Mouse (Mus musculus) retina, adult 2 months (tissue): ENCODE results near the gene Slc13a1.
"Not testable (repeated sequence)": the region's sequence is repeated elsewhere in the genome, so short reads cannot be mapped to it uniquely, and the experiment has no call there.

Source experiments
- DNase-seq: peaks from one replicate; pipeline ENCODE4 v3.0.0-alpha.2; 2012; ENCODE audit warnings: low read depth, low spot score

Gene Slc13a1

GRCm38 (mm10) chr6:24167734-24168327 lies at the start of gene Slc13a1:
Gene Slc13a1 (minus strand): TSS chr6:24168092.
- no peak for DNase-seq

- no peak for DNase-seq
Measured at GRCm38 (mm10) chr6:24207866-24208265, 40.0 kb upstream of the Slc13a1 start.

- DNase-seq = no peak
Measured at GRCm38 (mm10) chr6:24202226-24202625, 34.3 kb upstream of the Slc13a1 start.

DNA sequence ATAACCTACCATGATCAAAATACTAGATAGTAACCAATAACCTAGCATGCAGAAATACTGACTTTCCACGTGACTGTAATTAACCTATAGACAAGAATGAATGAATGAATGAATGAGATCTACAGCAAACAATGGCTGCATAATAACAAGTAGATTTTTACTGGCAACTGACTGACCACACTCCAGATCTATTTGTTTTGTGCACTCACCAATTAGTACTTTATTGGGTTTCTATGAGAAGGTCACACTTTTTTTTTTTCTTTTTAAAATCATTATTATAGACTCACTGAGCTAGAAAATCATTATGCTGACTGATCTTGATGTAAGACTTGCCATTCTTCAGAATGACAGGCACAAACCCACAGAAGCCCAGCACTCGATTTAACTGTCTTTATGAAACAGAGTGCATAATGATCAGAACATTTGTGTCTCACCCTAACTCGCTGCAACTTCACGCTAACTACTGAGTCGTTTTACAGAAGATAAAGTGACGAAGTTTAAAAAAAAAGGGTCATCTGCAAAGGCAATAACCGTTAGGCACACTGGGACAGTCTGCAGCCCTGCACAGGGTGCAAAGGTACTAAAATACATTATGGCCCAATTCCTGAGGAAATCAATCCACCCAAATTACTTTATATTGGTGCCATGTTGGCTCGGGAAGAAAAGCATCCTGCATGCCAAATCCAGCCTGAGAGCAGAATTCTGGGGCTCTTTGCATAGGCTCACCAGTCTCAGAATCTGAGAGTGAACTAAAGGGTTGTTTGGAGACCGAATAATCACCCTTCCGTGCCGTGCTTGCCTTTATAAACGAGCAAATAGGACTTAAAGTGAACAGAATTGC lies 33.0 kb upstream of the Slc13a1 start:
- no peak for DNase-seq

DNA sequence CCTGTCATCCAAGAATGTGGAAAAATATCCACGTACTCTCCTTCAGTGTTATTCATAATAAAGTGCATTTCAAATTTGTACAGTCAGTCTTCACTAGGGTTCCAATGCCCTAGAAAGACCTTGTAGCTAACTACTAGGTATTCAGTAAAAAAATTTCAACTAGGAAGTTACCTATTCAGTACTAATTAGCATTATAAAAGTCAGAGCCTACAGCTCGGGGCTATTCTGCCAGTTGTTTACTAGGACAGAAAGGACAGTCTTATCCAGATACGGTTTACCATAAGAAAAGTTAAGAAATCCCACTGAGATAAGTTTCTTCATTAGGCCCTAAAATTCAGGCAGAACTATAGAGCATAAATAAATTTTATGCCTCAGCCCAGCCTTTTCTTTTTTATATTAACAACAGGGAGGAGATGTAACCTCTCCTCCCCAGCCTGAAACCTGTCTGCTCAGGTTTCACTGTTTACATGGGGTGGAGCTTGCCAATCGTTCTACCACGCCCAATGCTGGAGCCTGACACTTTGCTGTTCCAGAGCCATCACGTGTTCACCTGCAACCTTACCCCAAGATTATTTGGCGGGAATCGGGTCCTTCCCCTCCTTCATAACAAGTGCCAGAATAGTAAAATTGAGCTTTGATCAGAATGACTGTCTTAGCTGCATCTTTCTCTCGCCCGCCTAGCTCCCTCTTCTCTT lies 29.8 kb upstream of the Slc13a1 start:
- not testable (repeated sequence) for DNase-seq

DNA sequence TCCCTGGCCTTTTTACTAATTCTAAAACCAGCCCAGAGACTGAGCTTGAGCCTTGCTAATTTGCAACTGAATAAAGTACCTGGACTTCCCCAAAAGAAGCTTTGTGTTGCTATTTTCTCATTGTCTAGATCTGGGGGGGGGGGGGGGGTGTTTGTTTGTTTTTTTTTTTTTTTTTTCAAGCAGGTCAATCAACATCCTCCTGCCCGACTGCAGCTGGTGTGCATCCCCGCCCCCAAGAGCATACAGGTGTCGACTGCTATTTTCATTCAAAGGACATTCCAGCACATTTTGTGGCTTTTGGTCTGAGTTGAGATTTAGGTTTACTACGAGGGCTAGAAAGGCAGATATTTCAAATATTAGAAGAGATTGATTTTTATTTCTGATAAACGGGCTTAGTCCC lies 28.5 kb upstream of the Slc13a1 start:
- not testable (repeated sequence) for DNase-seq

- no peak for DNase-seq
Measured at GRCm38 (mm10) chr6:24183439-24183838, 15.5 kb upstream of the Slc13a1 start.

DNA sequence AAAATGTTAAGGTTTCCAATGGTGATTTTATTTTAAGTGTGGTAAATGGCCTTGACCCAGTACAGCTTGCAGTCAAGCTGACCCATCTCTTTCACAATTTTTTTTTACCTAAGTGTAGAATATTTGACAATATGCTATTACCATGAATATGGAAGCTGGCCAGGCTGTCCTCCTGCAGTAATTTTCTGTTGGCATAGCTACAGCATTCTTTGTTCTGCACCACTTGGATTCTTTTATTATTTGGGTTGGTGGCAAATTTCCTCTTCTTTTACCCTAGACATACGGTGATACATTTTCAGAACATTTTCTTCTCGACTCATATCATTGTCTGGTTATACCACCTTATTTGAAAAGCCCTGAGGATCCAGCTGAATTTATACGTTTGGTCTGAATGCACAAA lies 7.5 kb upstream of the Slc13a1 start:
- DNase-seq = no peak

GRCm38 (mm10) chr6:24173951-24174350 lies 6.1 kb upstream of the Slc13a1 start:
- DNase-seq = no peak

- DNase-seq = no peak
Measured at GRCm38 (mm10) chr6:24172736-24173135, 4.8 kb upstream of the Slc13a1 start.

- DNase-seq = no peak
Measured at GRCm38 (mm10) chr6:24166772-24167171, 1.1 kb downstream of the Slc13a1 start.

DNA sequence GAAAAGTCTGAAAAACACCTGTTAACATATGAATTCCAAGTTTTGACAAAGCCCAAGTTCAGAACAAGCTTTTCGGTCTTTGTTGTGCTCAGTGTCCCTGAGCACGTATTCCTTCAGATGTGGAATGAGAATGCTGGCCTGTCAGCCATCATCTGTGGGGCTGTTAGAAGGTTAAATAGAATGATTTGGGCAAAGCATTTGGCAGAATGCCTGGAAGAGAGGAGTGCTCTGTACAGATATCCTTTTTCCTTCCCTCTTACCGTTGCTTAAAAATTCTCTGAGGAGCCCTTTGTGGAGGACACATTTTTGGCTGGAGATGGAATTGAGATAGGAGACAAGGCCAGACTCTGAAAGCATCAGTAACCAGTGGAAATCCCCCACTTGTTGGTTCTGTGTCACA lies 2.6 kb downstream of the Slc13a1 start:
- DNase-seq = no peak

- no peak for DNase-seq
Measured at GRCm38 (mm10) chr6:24159795-24160194, 8.1 kb downstream of the Slc13a1 start.

- DNase-seq = no peak
Measured at GRCm38 (mm10) chr6:24154901-24155300, 13.0 kb downstream of the Slc13a1 start.

- no peak for DNase-seq
Measured at GRCm38 (mm10) chr6:24132951-24133350, 34.9 kb downstream of the Slc13a1 start.

DNA sequence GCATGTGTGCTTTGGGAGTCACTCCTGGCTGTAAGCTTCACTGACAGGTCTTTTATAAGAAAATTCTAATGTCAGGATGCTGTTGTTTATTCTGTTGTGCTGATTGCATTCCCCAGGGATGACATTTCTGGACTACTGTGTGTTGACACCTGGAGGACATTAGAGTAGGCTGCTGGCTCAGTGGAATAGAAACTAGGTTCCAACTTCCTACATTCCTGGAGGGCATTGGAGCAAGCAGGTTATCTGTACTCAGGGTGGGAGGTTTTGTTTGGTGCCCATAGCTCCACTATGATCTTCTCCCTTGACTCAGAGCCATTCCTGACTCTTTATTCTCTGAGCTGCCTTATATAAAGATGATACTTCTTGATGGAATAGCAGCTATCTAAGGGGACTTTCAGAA lies 45.3 kb downstream of the Slc13a1 start:
- no peak for DNase-seq

GRCm38 (mm10) chr6:24111614-24112013 lies 56.3 kb downstream of the Slc13a1 start:
- no peak for DNase-seq

DNA sequence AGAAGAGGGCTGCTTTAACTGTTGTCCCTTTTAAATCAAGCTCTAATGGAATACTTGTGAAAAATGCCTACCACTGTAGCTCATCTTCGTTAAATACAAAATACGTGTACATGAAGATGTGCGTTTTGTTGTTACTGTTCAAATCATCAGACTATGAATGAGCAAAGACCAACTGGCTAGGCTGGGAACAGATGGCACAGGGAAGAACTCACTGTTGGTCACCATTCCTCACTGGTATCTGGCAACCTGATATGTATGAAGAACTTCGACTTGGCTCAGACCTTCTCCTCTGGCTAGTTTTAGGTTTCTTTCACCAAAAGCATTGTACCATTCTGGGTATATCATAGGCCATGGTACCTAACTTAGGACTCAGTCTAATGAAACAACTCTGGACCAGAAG lies 59.4 kb downstream of the Slc13a1 start:
- no peak for DNase-seq

- DNase-seq = no peak
Measured at GRCm38 (mm10) chr6:24106157-24106556, 61.7 kb downstream of the Slc13a1 start.

- no peak for DNase-seq
Measured at GRCm38 (mm10) chr6:24105681-24106080, 62.2 kb downstream of the Slc13a1 start.

GRCm38 (mm10) chr6:24101281-24101680 lies 66.6 kb downstream of the Slc13a1 start:
- no peak for DNase-seq

DNA sequence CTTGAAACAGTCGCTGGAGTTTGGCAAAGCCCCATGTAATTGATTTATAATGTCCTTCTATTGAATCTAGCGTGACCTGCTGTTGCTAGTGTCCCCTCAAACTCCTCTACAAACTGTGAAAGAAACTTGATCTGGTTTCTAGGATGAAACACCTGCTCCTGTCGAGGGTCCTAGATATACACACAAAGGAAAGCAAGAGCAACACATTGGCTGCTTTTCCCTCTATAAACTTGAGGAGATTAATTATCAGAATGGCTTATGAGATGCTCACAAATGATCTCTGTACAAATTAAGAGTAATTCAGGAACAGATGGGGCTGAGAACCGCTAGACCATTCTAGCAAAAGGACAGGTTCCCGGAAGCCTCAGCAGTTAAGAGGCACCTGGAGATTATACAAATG lies 67.2 kb downstream of the Slc13a1 start:
- no peak for DNase-seq

DNA sequence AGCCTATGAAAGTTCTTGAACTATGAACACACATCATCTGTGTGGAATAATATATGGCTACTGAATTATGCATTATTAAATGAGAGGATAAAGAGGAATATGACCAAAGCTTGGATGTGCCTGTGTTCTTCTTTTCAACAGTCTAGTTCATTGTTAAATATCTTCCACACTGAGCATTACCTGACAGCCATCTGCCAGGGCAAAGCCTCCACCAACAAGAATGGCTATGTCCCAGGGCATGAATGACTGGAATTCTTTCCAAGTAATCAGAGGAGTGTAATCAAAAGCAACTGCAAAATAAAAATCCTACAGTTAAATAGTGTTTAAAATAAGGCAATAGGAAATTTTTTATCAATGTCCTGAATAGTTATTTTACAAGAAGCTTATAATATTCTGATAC lies 70.5 kb downstream of the Slc13a1 start:
- DNase-seq = no peak
